Mouse (Mus musculus) yolk sac, embryonic 10.5 days (tissue): ENCODE data around the gene Stard13.
A peak's percentile ranks its signal among the peaks of the same experiment; 100 is the strongest.

ENCODE experiments used
- DNase-seq: peaks from one replicate; pipeline ENCODE4 v3.0.0-alpha.2; 2017; ENCODE audit warnings: low spot score

Gene Stard13

DNA sequence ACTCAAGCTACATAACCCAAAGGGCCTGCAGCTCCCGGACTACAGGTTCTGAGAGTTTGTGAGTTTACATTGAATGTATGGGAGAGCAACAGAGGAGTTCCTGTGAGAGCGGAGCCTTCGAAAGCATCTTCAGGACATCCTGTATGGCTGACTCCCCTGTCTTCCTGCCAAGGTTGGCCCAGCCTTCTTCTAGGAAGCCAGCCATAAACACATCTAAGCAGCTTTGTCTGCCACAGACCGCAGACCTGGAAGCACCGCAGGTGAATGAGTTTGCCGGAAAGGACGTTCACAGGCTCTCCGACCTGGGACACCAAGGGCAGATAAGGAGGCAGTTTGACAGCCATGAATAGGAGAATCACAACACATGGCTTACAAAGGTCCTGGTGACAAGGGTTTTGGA is 52.3 kb downstream of the Stard13 start:
- DNase-seq: no peak

DNA sequence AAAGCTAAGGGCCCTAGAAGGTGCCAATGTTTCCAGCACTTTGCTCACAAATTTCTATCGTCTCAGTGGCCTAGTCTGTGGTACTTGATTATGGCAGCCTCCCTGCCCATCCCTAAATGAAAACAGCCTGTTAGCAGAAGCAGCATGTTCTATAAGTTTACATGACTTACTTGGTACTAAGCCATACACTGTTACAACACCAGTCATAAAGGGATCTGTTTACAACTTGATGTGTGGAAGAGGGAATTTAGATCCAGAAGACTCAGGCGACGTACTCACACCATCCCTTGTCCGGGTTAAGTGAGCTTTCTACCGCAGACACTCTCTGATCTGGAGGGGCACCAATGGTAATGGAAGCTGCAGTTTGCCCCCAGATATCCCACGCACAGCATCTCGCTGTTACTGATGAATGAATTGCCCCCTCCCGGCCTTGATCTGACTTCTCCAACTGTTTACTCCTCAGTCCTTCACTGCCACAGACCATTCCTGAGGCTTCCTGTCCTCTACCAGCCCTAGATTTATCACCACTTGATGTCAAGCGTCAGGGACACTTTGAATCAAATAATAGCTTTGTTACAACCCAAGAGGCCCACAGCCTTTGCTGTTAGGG is 53.4 kb downstream of the Stard13 start:
- DNase-seq: no peak

DNA sequence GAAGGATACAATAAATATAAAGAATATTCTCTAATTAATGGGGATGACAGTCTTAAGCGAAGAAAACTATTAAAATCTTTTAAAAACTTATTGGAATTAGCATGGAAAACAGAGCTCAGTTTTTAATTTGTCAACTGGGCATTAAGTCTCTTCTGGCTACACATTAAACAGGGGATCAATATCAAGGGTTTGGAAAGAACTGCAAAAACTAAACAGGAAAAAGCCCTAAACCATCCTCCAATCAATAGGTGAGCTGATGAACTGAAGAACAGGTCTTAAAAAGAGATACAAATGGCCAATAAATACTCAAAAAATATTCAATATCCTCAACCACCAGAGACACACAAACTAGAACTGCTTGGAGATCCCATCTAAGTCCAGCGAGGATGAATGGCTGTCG is 56.5 kb downstream of the Stard13 start:
- no peak for DNase-seq

DNA sequence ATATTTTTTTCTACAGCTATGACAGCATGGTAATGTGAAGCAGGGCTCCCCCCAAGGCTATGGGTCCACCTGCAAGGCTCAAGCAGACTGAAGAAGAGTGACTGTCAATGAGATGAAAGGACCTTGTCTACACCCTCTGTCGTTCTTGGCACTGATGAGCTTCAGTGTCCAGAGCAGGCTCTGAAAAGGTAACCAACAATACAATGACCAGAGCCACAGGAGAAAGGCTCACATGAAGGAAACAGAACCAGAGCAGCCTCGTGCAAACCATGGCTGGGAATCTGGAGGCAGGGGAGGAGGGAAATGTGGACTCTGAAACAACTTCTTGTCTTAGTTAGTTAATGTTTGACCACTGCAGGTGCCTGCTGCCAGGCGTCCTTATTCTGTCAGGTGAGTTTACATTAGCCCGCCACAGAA is 57.7 kb downstream of the Stard13 start:
- DNase-seq: peak; percentile 77

DNA sequence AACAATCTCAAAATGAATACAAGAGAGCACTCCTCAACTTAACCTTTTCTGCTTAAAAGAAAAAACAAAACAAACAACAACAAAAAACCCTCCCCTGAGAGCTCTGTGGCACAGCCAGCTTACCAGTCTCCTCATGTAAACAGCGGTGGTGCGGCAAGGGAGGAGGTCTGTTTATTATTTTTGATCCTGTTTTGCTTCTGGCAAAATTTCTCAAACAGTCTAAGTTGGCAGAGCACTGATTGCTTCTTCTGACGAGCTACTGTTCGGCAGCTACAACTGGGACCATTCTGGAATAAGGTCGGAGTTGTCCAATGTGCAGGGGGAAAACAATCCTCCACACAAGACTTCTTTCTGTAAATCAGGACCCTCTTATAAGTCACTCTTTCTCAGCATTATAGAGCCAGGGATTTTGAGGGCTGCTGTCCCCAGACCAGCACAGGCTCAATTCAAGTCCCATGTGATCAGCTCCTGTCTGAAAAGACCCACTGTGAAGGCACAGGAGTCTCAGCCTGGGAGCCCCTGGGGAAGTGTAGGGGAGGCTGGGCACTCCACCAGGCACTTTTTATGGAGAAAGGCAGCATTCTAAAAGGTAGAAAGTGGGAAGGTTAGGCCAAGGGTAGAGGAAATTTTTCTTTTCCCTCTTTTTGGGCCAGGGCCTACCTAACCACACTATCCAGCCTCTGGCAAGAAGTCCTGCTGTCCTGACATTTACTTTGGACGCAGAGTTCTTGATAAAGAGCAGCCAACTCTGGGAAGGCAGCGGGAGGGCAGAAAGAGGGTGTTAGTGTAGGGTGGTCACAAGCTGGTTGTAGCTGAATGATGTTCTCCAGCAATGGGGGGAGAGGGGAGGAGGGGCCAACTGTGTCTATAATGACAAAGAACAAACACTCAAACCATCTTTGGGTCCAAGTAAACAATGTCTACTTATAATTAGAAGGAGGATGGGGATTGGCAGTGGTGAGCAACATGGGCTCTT is 58.9 kb downstream of the Stard13 start:
- no peak for DNase-seq

DNA sequence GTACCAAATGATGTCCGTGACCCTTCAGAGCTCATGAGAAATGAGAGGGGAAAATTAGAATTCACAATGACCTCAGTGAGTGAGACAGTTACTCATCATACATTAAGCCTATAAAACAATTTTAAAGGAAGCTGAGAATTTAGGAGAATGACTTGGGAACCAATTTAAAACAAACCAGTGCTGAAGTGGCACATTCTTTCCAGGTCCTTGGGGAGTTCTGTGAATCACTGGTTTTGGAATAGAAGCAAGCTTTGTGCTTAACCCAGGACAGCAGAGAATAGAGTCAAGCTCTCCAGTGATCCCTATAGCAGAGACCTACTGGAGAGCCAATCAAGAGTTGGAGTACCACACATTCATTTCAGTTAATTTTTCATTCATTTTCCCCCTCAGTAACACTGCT is 59.9 kb downstream of the Stard13 start:
- DNase-seq: no peak

DNA sequence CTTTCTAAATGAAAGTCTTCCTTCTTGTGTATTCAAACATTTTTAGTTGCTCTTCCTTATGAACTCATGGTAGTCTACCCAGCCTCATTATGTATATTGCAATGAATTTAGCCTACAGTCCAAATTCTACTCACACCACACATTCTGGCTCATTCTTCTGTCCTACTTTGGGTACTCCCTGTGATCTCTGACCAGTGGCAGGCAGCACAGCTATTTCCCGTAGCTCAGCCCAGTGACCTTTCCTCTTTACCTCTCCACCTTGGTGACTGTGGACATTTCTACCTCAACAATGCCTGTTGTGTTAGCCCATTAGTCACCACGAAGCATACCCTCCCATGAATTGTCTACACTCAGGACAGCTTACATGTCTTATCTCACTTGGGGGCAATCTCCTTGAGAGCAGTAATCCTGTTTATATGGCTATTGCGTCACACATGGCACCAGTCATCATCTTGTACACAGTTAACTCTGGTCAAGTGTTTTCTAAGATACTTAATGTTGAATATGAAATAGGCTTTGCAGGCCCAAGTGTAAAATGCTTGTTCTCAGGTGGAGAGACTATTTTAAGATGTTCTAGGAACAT is 63.4 kb downstream of the Stard13 start:
- DNase-seq: peak; percentile 13

DNA sequence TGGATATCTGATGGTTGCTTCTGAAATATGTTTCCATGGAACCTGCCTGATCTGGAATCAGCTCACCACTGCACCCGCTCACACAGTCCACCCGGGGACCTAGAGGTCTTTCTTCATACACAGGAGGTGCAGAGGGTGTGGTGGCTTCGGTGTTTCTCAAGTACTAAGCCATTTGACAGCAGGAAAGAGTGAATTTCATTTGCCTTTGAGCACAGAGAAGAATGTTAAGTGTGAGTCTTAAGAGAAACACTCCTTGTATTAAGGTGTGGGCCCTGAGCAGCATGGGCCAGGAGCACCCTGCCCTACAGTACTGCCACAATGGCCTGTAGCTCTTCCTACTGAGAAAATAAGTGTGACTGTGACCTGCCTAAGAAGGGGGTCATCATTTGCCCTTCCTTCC is 65.4 kb downstream of the Stard13 start:
- no peak for DNase-seq

DNA sequence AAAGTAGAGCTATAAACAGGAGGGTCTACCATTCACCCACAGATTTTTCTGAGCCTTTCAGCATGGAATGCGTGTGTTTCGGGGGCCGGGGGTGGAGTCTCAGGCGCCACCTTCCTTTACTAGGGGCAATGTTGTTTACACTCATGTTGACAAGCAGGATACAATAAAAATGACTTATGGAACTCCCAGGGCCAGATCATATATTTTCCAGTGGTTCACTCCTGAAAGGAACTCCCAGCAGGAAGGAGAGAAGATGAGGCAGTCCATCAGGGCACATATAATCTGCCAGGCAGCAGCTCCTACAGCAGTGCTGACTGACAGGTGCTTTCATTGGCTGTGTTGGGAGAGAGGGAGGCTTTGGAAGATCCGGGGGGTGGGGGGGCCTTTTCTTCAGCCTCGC is 66.0 kb downstream of the Stard13 start:
- no peak for DNase-seq

DNA sequence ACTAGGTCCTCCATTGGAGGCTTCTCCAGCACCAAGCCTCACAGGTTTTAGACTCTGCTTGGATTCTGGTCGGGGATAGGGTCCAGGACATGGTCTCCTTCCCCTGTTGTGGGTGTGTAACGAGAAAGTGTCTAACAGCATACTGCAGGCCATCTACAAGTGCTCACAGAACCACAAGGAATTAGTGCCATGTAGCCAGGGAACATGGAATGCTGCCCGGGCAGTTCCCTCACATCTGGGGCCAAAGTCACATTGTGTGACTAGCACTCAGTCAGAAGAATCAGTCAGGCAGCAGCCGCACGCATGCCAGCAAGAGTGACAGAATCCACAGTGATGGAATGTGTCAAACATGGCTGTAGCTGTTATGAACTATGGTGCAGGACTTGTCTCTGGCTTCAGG is 67.4 kb downstream of the Stard13 start:
- no peak for DNase-seq

DNA sequence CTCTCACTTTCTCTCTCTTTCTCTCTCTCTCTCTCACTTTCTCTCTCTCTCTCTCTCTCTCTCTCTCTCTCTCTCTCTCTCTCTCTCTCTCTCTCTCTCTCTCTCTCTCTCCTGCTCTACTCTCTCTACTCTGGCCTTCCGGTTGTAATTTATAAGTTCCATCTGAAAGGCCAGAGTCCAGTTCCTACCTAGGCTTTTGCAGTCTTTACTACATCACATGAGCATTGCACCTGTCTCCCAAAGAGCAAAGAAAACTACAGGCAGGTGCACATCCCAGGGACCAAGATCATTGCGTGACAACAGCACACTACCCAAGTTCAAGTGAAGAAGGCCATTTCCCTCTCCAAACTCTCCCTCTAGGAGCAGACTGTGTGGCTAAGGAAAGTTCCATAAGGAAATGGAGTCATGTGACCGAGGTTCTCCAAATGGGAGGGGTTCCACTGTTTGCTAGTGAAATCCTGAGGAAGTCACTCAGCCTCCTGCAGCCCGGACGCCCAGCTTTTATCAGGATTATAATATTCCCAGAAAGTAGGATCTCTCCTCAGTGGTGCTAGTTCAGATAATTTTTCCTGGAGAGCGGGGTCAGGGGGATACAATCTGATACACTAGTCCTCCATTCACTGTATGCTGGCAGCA is 68.1 kb downstream of the Stard13 start:
- DNase-seq: peak; percentile 23

DNA sequence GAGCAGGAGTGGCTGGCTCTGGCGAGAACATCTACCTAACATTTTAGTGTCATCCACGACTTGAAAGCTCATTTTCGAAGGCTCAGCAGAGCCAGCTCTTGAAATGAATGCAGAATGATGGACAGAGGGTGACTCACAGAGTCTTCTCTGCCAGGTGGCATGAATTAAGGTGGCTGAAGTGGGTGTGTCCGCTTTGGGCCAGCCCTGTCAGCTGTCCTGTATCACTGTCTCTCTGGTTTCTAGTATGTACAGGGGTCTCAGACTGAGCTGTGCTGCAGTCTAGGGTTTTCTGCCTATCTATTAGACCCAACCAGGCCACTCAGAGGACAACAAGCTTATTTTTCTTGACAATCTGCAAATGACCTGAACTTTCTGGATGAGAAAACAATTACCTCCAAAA is 68.8 kb downstream of the Stard13 start:
- DNase-seq: no peak

DNA sequence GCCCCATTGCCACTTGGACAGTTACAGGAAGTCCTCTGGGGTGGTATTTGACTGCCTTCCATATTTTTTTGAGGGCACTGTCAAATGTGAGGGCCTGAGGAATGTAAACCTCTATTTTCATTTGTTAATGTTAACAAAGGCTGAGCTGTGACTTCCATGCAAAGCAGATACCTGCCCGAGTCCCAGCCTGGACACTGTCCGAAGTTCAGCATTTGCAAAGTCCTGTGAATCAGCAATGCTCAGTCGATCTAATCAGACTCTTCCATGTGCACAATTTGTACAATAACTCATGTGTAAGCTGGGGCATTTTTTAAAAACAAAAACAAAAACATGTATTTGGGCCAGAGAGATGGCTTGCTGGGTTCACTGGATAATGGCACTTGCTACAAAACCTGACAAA is 71.0 kb downstream of the Stard13 start:
- no peak for DNase-seq

DNA sequence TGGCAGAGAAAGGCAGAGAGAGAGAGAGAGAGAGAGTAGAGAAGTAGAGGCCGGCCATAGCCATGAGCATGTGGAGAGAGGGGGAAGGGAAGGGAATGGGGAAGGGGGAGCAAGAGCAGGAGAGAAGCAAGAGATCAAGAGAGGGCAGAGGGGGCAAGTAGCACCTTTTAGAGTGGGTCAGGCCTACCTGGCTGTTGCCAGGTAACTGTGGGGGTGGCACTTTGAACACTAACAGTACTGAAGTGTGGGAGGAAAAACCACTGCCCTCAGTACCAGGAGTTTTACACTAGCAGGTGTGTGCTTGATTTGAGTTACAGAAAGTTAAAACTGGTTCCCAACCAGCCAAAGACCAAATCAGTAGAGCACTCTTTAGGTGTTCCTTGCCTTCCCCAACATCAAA is 78.4 kb downstream of the Stard13 start:
- DNase-seq: no peak

DNA sequence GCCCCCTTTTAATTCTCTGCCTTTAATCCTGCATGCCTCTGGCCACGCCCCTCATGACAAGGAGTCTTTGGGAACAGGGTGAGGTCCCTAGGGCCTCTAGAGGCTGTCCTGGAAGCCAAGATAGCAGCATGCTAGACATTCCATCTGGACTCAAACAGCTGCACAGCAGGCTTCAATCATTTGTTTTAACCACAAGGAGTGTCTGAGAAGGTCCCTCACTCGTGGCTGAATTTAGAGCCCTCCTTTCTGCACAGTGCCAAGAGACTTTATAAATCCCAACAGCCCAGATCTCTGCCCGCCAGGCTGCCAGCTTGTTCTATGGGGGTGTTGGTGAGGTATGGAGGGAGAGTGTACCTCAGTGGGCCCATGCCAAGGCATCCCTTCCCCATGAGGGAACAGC is 78.9 kb downstream of the Stard13 start:
- no peak for DNase-seq

DNA sequence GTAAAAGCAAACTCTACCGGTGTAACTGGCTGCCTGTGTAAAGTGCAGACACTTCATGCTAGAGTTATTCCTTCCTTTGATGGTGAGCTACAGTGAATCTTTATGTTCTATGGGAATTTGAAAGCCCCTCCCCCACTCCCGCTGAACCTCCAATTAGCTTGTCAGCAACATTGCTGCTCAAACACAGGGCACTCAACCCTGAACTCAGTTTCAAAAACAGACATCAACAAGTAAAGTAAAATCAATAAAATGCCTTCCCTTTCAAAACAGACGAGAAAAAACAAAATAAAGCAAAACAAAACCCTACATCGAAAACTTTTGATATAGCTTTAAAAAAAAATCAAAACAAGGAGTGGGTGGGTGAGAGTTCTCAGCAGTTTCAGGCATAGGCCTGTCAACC is 79.6 kb downstream of the Stard13 start:
- DNase-seq: no peak

DNA sequence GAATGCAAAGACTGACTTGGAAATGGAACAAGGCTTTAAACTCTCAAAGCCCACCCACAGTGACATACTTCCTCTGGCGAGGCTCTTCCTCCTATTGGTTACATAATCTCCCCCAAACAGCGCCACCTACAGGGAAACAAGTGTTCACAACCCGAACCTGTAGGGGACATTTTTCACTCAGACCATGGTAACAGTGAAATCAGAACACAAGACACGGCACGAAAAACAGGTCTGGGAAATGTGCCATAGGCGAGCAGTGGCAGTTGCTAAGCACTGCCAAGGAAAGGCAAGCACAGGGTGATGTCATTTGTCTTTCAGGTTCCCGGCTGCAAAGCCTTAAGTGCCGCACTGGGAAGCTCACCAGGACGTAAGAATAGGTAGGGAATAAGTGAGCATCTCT is 82.1 kb downstream of the Stard13 start:
- no peak for DNase-seq

DNA sequence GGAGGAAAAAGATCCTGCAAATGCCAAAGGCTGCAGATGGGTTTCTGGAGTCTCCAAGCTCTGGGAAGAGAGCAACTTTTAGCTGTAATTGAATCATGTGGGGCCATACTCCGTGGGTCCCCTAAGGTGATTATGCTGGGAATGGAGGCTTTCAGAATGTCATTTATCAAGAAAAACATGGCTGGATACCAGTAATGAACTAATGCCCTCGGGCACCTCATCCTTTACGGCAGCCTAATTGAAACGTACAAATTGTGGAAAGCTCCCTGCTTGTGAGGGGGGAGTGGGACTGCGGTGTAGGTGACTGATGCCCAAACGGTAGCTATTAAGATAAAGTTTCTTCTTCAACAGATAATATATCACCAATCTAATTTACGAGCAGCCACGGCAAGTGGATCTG is 84.1 kb downstream of the Stard13 start:
- no peak for DNase-seq

DNA sequence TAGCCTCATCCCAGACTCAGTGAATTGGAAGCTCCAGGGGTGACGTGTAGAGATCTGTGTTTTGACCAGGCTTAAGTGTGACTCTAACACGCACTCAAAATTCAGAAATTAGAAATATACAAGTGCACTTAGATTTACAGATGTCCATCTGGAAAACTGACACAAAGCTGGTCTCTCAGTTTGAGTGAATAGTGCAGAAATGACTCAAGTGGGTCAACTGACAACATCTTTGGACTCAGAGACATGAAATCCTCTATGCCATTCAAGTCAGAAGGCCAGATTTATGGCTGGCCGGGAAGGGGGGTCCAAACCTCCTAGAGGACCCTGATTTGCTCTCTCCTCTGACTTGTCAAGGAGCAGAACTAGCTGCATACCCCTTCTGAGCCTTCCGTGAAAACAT is 85.6 kb downstream of the Stard13 start:
- DNase-seq: no peak

DNA sequence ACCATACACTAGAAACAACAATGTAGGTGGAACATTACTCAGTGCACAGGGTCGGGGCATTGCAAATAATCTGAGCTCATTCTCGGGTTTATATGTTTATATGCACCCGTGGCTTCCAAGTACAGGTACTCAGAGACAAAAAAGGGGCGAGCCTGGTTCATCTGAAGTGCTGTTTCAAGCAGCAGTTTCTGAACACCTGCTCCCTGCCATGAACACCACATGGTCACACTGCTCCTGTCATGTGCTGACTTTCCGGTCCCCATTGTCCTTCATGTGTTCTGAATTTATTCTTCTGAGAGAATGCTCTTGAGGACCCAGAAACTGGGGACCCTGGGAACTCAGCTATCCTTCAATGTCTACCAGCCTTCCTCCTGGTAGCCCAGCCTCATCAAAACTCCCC is 87.8 kb downstream of the Stard13 start:
- DNase-seq: no peak

DNA sequence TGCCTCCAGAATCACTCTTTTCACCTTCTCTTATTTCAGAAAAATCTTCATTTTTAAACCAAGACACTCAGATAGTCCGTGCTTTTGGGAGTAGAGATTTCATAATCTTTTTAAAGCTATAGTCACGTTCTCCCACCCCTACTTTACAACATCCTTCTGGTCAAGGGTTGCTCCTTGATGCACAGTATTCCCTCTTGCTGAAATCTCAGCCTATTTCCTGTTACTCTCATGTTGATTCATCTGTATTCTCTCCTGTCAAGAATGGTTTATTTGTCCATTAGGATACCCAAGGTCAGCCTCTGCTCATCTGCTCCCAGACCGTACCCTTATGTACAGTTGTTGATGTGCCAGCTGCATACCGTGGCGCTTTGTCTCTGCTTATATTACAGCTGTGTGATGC is 89.7 kb downstream of the Stard13 start:
- no peak for DNase-seq

DNA sequence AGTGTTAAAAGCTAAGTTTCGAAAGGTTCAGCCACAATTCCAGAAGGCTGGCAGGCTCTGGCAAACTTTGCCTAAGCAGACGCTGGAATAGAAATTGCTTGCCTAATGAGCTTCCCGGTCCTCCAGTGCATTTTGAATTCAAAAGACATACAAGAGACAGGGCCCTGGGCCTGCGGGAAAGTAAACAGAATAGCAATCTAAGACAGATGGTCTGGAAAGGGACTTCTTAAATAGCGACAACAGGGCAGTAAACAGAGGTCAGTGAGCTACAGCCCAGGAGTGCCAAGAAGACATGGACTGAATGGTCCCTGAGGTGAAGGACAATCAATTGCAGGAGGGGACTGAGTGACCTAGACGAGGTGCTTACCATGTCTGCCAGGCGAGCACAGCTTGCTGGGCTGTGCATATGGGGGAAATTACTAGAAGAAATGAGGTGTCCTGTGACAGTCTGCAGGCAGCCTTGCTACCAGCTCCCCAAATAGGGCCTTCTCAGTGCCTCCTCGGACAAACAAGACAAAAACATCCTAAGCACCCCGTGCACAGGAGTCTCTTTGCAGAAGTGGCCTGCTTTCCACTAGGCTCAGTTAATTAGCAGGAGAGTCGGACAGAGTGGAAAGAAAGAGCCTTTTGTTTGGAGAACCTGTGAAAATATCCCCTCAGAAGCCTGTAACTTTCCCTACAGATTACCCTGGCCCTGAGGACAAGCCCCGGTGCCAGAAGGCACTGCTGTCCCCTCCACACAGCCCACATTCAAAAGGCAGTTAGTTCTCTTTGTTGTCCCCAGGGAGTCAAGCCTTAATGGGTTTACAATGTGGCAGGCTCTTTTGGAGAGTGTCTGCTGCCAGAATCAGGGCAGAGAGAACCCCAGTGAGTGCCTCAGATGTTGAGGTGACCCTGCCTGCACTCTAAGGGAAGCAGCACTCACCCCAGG is 90.7 kb downstream of the Stard13 start:
- no peak for DNase-seq
